Comparison of ENCODE assay signal across 23 mouse cellular contexts in the genomic region with DNA sequence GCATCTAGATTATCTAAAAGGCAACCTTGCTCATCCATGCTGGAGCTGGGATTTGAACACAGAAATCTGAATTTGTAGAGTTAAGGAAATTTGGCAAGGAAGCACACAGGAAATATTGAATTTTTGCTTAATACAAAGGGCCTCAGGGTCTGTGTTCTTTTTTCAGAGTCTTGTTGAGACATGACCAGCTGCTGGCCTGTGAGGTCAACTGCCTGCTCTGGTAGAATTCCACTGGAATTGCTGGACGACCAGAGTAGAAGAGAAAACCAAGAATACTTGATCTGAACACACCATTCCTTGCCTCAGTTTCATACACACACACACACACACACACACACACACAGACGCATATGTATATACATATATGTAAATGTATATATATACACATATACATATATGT.
DNase-seq lines count a peak whose midpoint lies in the region; ATAC-seq and TF ChIP-seq lines count a peak whose summit lies in the region.
"Had no signal": no experiment of that assay in that cellular context is flagged by ENCODE, and none has a peak within 500 bp of the region (broad histone marks: within the 10 kb centered on the region; RNA-seq: fewer than 3 reads in every experiment).

No protein-coding gene starts in this region.

- peak; percentile 91 for DNase-seq in heart, adult 11 months
- DNase-seq in heart, embryonic 10.5 days (ENCODE audit: low spot score) = no peak
- DNase-seq in kidney, postnatal 0 days (ENCODE audit: low spot score) = peak; percentile 28
- no peak for DNase-seq in kidney, adult 18-20 months
- DNase-seq in lung, postnatal 36 days = peak; percentile 30
- no peak for DNase-seq in lung, adult 18-20 months
- no peak for DNase-seq in heart, postnatal 10 days
- DNase-seq: adrenal gland, adult 8-10 months; B cell, adult 2 months; cerebellum, adult 11 months; cerebellum, adult 8-10 months; cerebellum, postnatal 14 days; embryo, embryonic 11 days; gastrocnemius, adult 2 months; gastrocnemius, postnatal 25 days; heart, postnatal 14 days had no signal

- whole genome bisulfite sequencing in heart, embryonic 10.5 days = 82% methylated on average over 2 of the region's 2 CpGs
- WGBS in kidney, postnatal 0 days = 66% methylated on average over 2 of the region's 2 CpGs

- TF ChIP-seq CTCF in kidney, postnatal 0 days (IDR thresholded peaks at IDR 0.05; ENCODE audit: low read depth) = no peak

- ATAC-seq in kidney, postnatal 0 days (replicated peaks; ENCODE audit: low FRiP score, low read depth) = no peak
- ATAC-seq: CD4-positive, CD25-positive, alpha-beta regulatory T cell, adult 4 months; forebrain, embryonic 14.5 days had no signal

- H3K27me3 ChIP-seq in heart, embryonic 10.5 days (ENCODE audit: insufficient read depth, poor library complexity, severe bottlenecking) = no peaks in the 10 kb centered on the region
- H3K27me3 ChIP-seq in kidney, postnatal 0 days (ENCODE audit: insufficient read depth, low read length) = no peaks in the 10 kb centered on the region
- H3K27me3 ChIP-seq: embryonic facial prominence, embryonic 15.5 days; hindbrain, embryonic 13.5 days had no signal

- H3K4me3 ChIP-seq in heart, embryonic 10.5 days = no peak overlapping the region
- no peak overlapping the region for H3K4me3 ChIP-seq in kidney, postnatal 0 days (replicated peaks; ENCODE audit: low read depth, low read length)
- H3K4me3 ChIP-seq: embryonic facial prominence, embryonic 15.5 days; erythroblast, embryonic 14.5 days; forebrain, embryonic 10.5 days; gastrocnemius, adult 2 months; hindbrain, embryonic 13.5 days had no signal

- no peak overlapping the region for H3K27ac ChIP-seq in heart, embryonic 10.5 days
- no peak overlapping the region for H3K27ac ChIP-seq in kidney, postnatal 0 days
- H3K27ac ChIP-seq: embryonic facial prominence, embryonic 15.5 days; forebrain, embryonic 10.5 days; gastrocnemius, adult 2 months; hindbrain, embryonic 13.5 days had no signal

- H3K9ac ChIP-seq in kidney, postnatal 0 days (ENCODE audit: low read depth, low read length) = no peak overlapping the region
- H3K9ac ChIP-seq: embryonic facial prominence, embryonic 15.5 days; hindbrain, embryonic 13.5 days had no signal

- no peaks in the 10 kb centered on the region; the same call in 1 of the 2 replicates for H3K4me1 ChIP-seq in heart, embryonic 10.5 days
- H3K4me1 ChIP-seq in kidney, postnatal 0 days (replicated peaks; ENCODE audit: insufficient read depth, low read length) = no peaks in the 10 kb centered on the region
- H3K4me1 ChIP-seq: embryonic facial prominence, embryonic 15.5 days; forebrain, embryonic 10.5 days; hindbrain, embryonic 13.5 days had no signal

- no peaks in the 10 kb centered on the region for H3K36me3 ChIP-seq in heart, embryonic 10.5 days
- H3K36me3 ChIP-seq in kidney, postnatal 0 days (ENCODE audit: insufficient read depth, low read length) = no peaks in the 10 kb centered on the region
- H3K36me3 ChIP-seq: embryonic facial prominence, embryonic 15.5 days; forebrain, embryonic 10.5 days; G1E; hindbrain, embryonic 13.5 days had no signal

- no peaks in the 10 kb centered on the region for H3K9me3 ChIP-seq in heart, embryonic 10.5 days
- H3K9me3 ChIP-seq in kidney, postnatal 0 days (replicated peaks; ENCODE audit: low read length) = no peaks in the 10 kb centered on the region
- H3K9me3 ChIP-seq: embryonic facial prominence, embryonic 15.5 days; forebrain, embryonic 10.5 days; G1E; hindbrain, embryonic 13.5 days had no signal

- H3K4me2 ChIP-seq in kidney, postnatal 0 days (ENCODE audit: low read length) = no peak overlapping the region
- H3K4me2 ChIP-seq: embryonic facial prominence, embryonic 15.5 days; hindbrain, embryonic 13.5 days had no signal

- intact Hi-C loops in heart, postnatal 10 days (cut with DNase I) = no loop called here

Comparison
In these comparisons a context has a peak if more than half of its experiments do, and no peak if none do; other contexts are left out.
1. DNase-seq: peak in heart, adult 11 months (single experiment), kidney, postnatal 0 days (single experiment) and lung, postnatal 36 days (single experiment); none in heart, embryonic 10.5 days (single experiment), kidney, adult 18-20 months (single experiment), lung, adult 18-20 months (0 of 2) and heart, postnatal 10 days (0 of 2).